Mouse (Mus musculus): ENCODE results near the gene Mettl24.

- no peak for TF ChIP-seq CTCF (IDR thresholded peaks at IDR 0.05)
- no peak for TF ChIP-seq EP300 (IDR thresholded peaks at IDR 0.05)
Measured at GRCm38 (mm10) chr10:40857599-40857998, 174.5 kb downstream of the Mettl24 start.
